Mouse (Mus musculus): ENCODE measurements at regions not wholly inside any gene's neighbourhood (a gene's known extent, or its start where the extent isn't known, plus 50 kb on each side); places are given as distances from the start of the nearest gene placed in this dataset.

- no peak for DNase-seq (ENCODE audit: low spot score)
Measured at GRCm38 (mm10) chr8:17596559-17596958, 1381.5 kb downstream of the Defb40 start.

GRCm38 (mm10) chr8:17594607-17595006, 1383.4 kb downstream of the Defb40 start:
- DNase-seq (ENCODE audit: low spot score) = no peak

- no peak for DNase-seq (ENCODE audit: low spot score)
Measured at GRCm38 (mm10) chr8:17590135-17590534, 1387.9 kb downstream of the Defb40 start.

- DNase-seq (ENCODE audit: low spot score) = no peak
Measured at GRCm38 (mm10) chr8:17588189-17588588, 1389.9 kb downstream of the Defb40 start.

- DNase-seq (ENCODE audit: low spot score) = no peak
Measured at GRCm38 (mm10) chr8:17587261-17587861, 1390.7 kb downstream of the Defb40 start.

Data from ovary, postnatal 36 days (tissue).